Mouse (Mus musculus) liver, adult 2 months (tissue): Measurements from ENCODE around the gene Micu1.

Experiments
- CTCF ChIP-seq: fragments of 200-500 bp; IDR thresholded peaks from 2 replicates; pipeline ENCODE4 v1.5.1; 2011; ENCODE audit warnings: low read depth, low read length, control low read depth
- POLR2A ChIP-seq: fragments of 200-500 bp; IDR thresholded peaks from 2 replicates; pipeline ENCODE4 v1.6.1; 2011; ENCODE audit warnings: low read length, control low read depth; ENCODE audit not compliant: insufficient read depth; ENCODE audit errors: extremely low read depth

DNA sequence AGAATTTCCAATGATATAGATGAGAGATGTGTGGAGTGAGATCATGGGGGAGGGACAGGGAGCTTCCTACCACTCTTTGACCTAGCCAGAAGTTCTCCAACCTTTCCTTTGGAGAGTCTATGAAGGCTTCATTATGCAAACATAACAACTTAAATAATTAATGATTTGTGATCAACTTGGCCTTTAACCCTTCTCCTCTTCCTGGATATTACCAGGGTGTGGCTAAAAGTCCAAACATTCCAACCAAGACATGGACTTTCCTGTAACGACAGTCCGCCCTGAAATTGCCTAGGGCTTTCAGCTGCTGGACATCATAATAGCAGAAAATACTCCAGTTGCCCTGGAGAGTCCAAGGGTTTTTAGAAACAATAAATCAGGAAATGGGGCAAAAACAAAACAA, 23.1 kb upstream of the Micu1 start:
- no peak for TF ChIP-seq CTCF
- TF ChIP-seq POLR2A, result no peak
